Mouse (Mus musculus): ENCODE data around the gene Gm16181. TPM values are rescaled to one million over a fixed set of nuclear protein-coding genes. Genes with fewer than 3 reads are reported as not detected.

The Gm16181 gene
- total and polyA plus RNA-seq, 2 experiments from 2014 or later: not detected

GRCm38 (mm10) chr17:35178528-35178927, 42.1 kb upstream of the Gm16181 start:
- Histone ChIP-seq H3K27me3 (ENCODE audit: insufficient read depth, low read length) (no peaks in the 10 kb centered on the region), H3K4me1 (ENCODE audit: insufficient read depth) (no peaks in the 10 kb centered on the region), H3K9ac (no peak overlapping the region), H3K9me3 (ENCODE audit: low read length) (no peaks in the 10 kb centered on the region), H3K27ac (ENCODE audit: low read depth, low read length) (no peak overlapping the region), H3K4me3 (ENCODE audit: low read depth, low read length) (no peak overlapping the region), H3K4me2 (ENCODE audit: low read depth) (no peak overlapping the region), H3K36me3 (ENCODE audit: insufficient read depth) (no peaks in the 10 kb centered on the region)
- TF ChIP-seq CTCF (IDR thresholded peaks at IDR 0.05; ENCODE audit: low read depth): peak; percentile 77
- ATAC-seq: 0 out of 2 replicates have a peak, but pooled peaks have one; percentile 51
- DNase-seq: peak; percentile 67
- WGBS: 13% methylated on average over 5 of the region's 5 CpGs

DNA sequence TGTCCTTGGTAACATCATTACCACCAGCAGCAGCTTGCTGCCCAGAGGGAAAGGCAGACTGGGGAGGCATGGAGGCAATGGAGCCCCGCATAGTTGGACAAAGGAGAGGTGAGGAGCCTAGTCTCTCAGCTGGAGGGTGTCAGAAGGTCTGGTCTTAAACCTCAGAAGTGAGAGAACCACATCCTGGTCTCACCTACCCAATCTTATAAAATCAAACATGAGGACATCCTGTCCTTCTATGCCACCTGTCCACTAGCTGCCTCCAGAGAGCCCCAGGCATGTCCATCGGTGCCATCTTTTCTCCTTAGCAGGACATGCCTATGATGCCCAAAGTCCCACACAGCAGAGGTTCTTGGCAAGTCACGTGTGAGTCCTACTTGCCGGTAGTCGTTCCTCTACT, 40.5 kb upstream of the Gm16181 start:
- Histone ChIP-seq H3K9ac (no peak overlapping the region), H3K4me2 (ENCODE audit: low read depth) (no peak overlapping the region), H3K4me3 (ENCODE audit: low read depth, low read length) (no peak overlapping the region), H3K27me3 (ENCODE audit: insufficient read depth, low read length) (no peaks in the 10 kb centered on the region), H3K4me1 (ENCODE audit: insufficient read depth) (no peaks in the 10 kb centered on the region), H3K27ac (ENCODE audit: low read depth, low read length) (no peak overlapping the region), H3K9me3 (ENCODE audit: low read length) (no peaks in the 10 kb centered on the region), H3K36me3 (ENCODE audit: insufficient read depth) (no peaks in the 10 kb centered on the region)
- WGBS: 87% methylated on average over 5 of the region's 5 CpGs
- no peak for TF ChIP-seq CTCF (IDR thresholded peaks at IDR 0.05; ENCODE audit: low read depth)
- ATAC-seq (no peak), DNase-seq (no peak)

DNA sequence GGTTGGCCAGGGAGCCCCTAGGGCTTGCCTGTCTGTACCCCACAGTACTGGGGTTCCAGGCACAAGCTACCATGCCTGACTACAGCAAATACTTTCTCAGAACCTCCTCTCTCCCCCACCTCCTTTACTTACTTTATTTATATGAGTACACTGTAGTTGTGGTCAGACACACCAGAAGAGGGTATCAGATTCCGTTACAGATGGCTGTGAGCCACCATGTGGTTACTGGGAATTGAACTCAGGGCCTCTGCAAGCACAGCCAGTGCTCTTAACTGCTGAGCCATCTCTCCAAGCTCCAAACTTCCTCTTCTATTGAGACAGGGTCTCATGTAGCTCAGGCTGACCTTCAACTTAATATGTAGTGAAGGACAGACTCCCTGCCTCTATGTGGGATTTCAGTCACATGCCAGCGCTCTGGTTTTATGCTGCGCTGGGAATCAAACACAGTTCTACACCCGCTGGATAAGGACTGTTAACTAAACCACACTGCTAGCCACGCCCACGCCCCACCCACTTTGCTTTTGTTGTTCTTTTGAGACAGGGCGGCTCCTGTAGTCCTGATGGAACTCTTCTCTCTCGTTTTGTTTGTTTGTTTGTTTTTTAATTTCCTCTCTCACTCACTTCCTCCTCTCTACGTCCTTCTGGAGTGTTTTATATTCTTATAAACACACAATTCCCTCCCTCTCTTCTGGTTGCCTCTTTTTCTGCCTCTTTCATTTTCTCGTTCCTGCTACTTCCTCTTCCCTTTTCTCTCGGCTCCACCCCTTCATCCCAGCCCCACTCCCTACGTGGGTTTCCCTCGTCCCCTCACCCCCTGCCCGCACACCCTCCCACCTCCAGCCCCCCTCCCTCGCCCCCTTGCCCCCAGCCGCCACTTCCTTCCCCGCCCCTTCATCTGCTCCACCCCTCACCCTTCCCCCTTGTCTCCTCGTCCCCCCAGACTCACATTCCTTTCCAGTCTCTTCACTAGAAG, 34.7 kb upstream of the Gm16181 start:
- Histone ChIP-seq H3K4me2 (ENCODE audit: low read depth) (peak overlapping the region; percentile 55), H3K4me1 (ENCODE audit: insufficient read depth) (peaks cover 3% of the 10 kb centered on the region; the same call in 1 of the 2 replicates), H3K27ac (ENCODE audit: low read depth, low read length) (peak overlapping the region; percentile 82), H3K9ac (peak overlapping the region; percentile 45; the same call in 1 of the 2 replicates), H3K36me3 (ENCODE audit: insufficient read depth) (no peaks in the 10 kb centered on the region), H3K9me3 (ENCODE audit: low read length) (no peaks in the 10 kb centered on the region), H3K27me3 (ENCODE audit: insufficient read depth, low read length) (no peaks in the 10 kb centered on the region), H3K4me3 (ENCODE audit: low read depth, low read length) (peak overlapping the region; percentile 39)
- peak; percentile 55 for DNase-seq
- ATAC-seq: peak; percentile 76
- no peak for TF ChIP-seq CTCF (IDR thresholded peaks at IDR 0.05; ENCODE audit: low read depth)
- WGBS: 3% methylated on average over 18 of the region's 18 CpGs

DNA sequence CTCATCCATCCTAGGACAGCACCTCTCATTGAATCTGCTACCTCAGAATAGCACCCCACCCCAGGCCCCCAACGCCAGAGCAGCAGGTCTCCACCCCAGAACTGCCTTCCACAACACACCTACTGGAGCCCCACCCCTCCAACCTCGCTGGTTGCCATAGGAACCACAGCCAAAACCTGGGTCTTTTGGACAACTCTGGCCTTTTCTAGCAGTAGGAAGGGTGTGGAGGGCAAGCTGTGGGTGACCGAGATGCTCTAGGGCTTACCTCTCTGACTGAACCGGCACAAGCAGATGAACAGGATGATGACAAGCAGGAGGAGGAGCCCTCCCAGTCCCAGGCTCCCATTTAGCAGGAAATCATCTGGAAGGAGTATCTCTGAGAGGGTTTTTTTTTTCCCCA, 34.0 kb upstream of the Gm16181 start:
- Histone ChIP-seq H3K9ac (peak overlapping the region; percentile 45; the same call in 1 of the 2 replicates), H3K4me3 (ENCODE audit: low read depth, low read length) (peak overlapping the region; percentile 39), H3K9me3 (ENCODE audit: low read length) (no peaks in the 10 kb centered on the region), H3K4me1 (ENCODE audit: insufficient read depth) (peaks cover 3% of the 10 kb centered on the region; the same call in 1 of the 2 replicates), H3K27ac (ENCODE audit: low read depth, low read length) (peak overlapping the region; percentile 82), H3K27me3 (ENCODE audit: insufficient read depth, low read length) (no peaks in the 10 kb centered on the region), H3K36me3 (ENCODE audit: insufficient read depth) (no peaks in the 10 kb centered on the region), H3K4me2 (ENCODE audit: low read depth) (peak overlapping the region; percentile 55)
- 2% methylated on average over 4 of the region's 4 CpGs for WGBS
- no peak for TF ChIP-seq CTCF (IDR thresholded peaks at IDR 0.05; ENCODE audit: low read depth)
- peak; percentile 48 for DNase-seq
- peak; percentile 57 for ATAC-seq

DNA sequence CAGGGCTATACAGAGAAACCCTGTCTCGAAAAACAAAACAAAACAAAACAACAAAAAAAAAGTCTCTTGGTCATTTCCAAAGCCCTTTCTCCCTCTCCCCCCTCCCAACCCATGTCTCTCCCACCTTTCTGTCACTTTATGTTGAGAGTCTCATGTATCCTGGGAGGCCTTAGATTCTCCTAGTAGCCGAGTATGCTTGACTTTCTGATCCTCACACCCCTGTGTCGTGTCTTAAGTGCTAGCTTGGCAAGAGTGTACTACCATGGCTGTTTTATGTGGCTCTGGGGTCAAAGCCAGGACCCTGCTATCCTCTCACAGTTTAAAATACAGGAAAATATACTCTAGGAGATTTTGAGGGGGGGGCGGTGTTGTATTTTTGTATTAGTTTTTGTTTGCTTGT, 33.3 kb upstream of the Gm16181 start:
- peaks cover 3% of the 10 kb centered on the region; the same call in 1 of the 2 replicates for H3K4me1 ChIP-seq (ENCODE audit: insufficient read depth)

GRCm38 (mm10) chr17:35187959-35188610, 32.5 kb upstream of the Gm16181 start, which contains the start of gene Lst1:
Lst1 (minus strand) TSS chr17:35188439.
- Histone ChIP-seq H3K27me3 (ENCODE audit: insufficient read depth, low read length) (no peaks in the 10 kb centered on the region), H3K4me1 (ENCODE audit: insufficient read depth) (peaks cover 3% of the 10 kb centered on the region; the same call in 1 of the 2 replicates), H3K4me2 (ENCODE audit: low read depth) (no peak within 1 kb of the TSS), H3K27ac (ENCODE audit: low read depth, low read length) (no peak within 1 kb of the TSS), H3K4me3 (ENCODE audit: low read depth, low read length) (no peak within 1 kb of the TSS), H3K9me3 (ENCODE audit: low read length) (no peaks in the 10 kb centered on the region), H3K36me3 (ENCODE audit: insufficient read depth) (no peaks in the 10 kb centered on the region), H3K9ac (no peak within 1 kb of the TSS)
- DNase-seq (no peak), ATAC-seq (no peak)
- TF ChIP-seq CTCF (IDR thresholded peaks at IDR 0.05; ENCODE audit: low read depth): no peak
- WGBS: 68% methylated on average over 7 of the region's 7 CpGs

More for the DNA sequence above, 33.3 kb upstream of the Gm16181 start:
- no peak for ATAC-seq
- Histone ChIP-seq H3K36me3 (ENCODE audit: insufficient read depth) (no peaks in the 10 kb centered on the region), H3K27ac (ENCODE audit: low read depth, low read length) (no peak overlapping the region), H3K9ac (no peak overlapping the region), H3K27me3 (ENCODE audit: insufficient read depth, low read length) (no peaks in the 10 kb centered on the region), H3K4me3 (ENCODE audit: low read depth, low read length) (no peak overlapping the region), H3K4me2 (ENCODE audit: low read depth) (peak overlapping the region; percentile 55; the same call in 1 of the 2 replicates), H3K9me3 (ENCODE audit: low read length) (no peaks in the 10 kb centered on the region)
- TF ChIP-seq CTCF (IDR thresholded peaks at IDR 0.05; ENCODE audit: low read depth): no peak
- DNase-seq: no peak
- WGBS: 73% methylated on average over 4 of the region's 4 CpGs

Data from forebrain, postnatal 0 days (tissue).